Mouse (Mus musculus): ENCODE data around the gene Cplx3.
A peak's percentile ranks its signal among the peaks of the same experiment; 100 is the strongest.

The Cplx3 gene

GRCm38 (mm10) chr9:57638651-57639459 is 32.8 kb upstream of the Cplx3 start:
- no peak for DNase-seq (ENCODE audit: low spot score)

GRCm38 (mm10) chr9:57637741-57638322 is 31.8 kb upstream of the Cplx3 start:
- DNase-seq (ENCODE audit: low spot score), result no peak

DNA sequence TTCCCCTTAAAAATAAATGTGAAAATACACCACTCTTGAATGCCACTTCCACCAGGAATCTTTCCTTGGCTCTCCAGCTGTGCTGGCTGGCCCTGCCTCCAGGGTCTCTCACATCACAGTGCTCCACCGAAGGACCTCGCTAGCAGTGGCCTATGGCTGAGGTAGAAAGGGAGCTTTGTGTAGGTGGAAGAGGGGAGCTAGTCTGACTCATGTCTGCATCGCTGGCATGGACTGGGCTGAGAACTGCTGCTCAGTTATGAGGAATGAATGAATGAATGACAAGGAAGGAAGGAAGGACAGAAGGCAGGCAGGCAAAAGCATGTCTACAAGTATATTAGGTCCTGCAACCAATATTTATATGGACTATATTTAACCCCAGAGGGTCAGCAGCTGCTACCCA is 31.2 kb upstream of the Cplx3 start:
- no peak for DNase-seq (ENCODE audit: low spot score)

- DNase-seq (ENCODE audit: low spot score), result no peak
Observed at GRCm38 (mm10) chr9:57633481-57634024, 27.5 kb upstream of the Cplx3 start.

DNA sequence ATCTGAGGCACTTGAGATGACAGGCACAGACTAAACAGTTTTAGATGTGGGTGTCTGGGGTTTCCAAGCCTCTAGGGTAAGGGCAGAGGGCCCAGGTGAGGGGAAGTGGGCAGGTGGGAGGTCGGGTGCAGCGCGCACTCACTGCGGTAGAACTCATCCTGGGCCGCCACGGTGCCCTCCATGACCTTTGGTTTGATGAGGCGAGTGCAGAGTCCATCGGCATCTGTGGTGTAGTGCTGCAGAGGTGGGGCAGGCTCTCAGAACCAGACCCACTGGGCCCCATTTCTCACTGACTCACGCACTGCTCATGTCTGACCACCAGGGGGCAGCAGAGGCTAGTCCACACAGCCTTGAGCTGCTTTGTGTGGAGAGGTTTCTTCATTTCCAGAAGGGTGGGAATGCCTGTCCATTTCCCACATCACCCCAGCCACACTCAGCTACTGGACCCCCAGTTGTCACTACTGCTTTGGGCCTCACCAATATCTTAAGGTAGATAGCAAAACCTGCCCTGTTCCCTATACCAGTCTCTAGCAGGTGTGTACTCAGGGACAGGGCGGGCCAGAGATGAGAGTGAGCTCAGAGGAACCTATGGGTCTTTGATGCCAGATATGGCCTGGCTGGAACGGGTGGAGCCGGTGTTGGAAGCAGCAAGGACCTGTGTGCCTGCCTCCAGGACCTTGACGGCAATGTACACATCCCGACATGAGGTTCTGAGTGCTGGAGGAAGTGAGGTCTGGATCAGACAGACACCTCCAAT is 23.2 kb upstream of the Cplx3 start:
- peak; percentile 83 for DNase-seq (ENCODE audit: low spot score)

- DNase-seq (ENCODE audit: low spot score), result no peak
Observed at GRCm38 (mm10) chr9:57628717-57629116, 22.6 kb upstream of the Cplx3 start.

DNA sequence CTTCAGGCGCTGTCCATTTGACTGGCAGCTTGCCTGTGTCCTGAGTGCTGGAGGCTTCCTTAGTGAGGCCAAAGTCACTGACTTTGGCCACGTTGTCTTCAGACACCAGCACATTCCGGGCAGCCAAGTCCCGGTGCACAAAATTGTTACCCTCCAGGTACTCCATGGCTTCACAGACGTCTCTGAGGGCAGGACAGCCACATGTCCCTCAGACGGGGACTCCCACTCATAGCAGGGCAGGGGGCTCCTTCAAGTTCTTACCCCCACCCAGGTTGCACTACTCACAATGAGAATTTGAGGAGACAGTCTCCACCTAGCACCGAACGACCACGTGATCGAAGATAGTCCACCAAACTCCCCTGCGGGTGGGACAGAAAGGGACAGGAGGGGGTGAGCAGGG is 21.8 kb upstream of the Cplx3 start:
- no peak for DNase-seq (ENCODE audit: low spot score)

- no peak for DNase-seq (ENCODE audit: low spot score)
Observed at GRCm38 (mm10) chr9:57627191-57627590, 21.1 kb upstream of the Cplx3 start.

DNA sequence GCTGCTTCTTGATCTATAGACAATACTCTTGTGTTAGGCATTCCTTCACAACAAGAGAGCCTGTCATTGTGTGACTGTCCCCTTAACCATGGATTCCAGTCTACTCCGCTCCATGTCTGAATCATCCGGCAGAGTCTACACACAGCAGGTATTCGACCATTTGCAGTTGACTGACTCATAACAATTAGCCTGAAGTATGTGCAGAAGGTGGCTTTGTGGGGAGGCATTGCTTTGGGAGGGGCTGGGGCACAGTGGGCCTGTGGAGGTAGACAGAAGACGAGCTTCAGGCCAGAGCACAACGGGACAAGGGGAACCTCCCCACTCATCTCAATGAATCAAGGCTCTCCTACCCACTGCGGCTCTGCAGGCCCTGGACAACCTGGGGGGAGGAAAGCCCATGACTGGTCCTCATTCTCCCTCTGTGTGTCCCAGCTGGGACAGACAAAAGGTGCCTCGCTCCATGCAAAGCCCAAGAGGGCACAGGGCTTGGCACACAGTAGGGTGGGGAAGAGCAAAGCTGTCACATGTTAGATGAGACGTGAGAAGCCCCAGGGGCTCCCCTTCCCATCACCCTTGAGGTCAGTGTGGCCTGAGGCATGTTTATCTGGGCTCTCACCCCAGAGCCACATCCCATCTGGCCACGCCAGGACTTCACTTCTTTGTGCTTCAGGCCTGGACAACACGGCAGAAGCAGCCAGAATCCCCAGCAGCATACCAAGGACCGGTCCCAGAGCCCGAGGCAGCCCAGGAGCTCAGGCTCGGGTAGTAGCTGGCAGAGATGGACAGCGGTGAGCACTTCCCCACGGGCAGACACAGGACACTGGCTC is 19.8 kb upstream of the Cplx3 start:
- no peak for DNase-seq (ENCODE audit: low spot score)

DNA sequence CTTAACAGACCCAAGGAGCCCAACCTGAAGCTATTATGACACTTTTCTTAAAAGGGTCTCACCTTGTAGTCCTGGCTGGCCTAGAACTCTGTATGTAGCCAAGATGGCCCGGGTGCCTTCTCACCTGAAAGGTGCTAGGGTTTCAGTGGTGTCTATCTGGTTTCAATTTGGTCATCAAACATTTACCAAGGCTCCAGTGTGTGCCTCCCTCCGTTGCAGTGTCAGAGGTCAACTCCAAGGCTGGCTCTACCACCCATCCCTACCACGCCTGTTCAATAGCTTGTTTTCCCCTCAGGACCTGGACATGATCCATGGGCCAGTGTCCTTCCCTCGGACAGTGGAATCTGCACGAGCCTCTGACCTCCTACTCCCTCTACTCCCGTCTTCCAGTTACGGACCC is 18.2 kb upstream of the Cplx3 start:
- no peak for DNase-seq (ENCODE audit: low spot score)

DNA sequence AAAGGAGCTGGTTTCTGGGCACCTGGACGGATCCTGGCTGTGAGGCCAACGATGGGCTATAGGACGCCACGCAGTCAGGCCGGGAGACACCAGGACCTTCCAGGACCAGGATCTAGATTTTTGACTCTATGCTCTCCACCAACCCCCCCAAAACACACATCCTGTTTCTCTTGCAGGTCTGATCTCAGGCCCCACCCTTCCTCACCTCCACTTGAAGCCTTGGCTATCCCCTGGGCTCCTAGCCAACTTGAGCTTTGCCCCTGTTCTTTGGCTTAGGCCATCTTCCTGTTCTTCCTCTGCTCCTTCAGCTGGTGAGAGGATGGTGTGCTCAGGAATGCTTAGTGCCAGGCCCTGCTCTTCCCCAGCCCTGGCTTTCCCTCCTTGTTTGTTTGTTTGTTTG is 14.6 kb upstream of the Cplx3 start, which contains the start of gene Lman1l:
Gene Lman1l (minus strand): TSS at position 101 of the 400 bp plus-strand sequence.
- no peak for DNase-seq (ENCODE audit: low spot score)

- DNase-seq (ENCODE audit: low spot score), result no peak
Observed at GRCm38 (mm10) chr9:57618854-57619253, 12.8 kb upstream of the Cplx3 start.

DNA sequence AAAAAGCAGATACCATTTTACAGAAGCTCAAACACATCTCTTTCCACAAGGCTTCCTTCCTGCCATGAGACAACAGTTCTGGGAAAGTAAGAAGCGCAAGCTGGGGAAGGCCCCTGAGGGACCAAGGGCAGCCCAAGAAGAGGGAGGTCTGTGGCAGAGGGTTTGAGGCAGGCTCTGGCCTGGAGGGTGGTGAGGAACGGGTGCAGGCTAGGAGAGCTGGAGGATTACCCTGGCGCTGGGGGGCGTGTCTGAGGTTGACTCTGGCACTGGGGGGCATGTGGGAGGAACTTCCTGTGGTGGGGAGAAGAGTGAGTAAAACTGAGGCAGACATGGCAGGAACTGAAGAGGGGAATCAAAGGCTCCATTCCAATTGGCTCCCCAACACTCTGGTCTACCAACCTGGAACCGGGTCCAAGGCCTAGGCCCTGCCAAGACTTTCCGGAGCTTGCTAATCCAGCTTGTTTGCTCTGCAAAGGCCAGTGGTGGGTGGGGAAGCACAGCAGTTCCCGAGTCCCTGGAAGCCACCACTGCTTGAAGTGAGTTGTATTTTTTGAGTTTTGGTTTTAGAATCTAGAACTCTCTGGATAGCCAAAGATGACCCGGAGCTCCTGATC is 11.6 kb upstream of the Cplx3 start:
- no peak for DNase-seq (ENCODE audit: low spot score)

GRCm38 (mm10) chr9:57614786-57615185 is 8.7 kb upstream of the Cplx3 start:
- DNase-seq (ENCODE audit: low spot score), result no peak

DNA sequence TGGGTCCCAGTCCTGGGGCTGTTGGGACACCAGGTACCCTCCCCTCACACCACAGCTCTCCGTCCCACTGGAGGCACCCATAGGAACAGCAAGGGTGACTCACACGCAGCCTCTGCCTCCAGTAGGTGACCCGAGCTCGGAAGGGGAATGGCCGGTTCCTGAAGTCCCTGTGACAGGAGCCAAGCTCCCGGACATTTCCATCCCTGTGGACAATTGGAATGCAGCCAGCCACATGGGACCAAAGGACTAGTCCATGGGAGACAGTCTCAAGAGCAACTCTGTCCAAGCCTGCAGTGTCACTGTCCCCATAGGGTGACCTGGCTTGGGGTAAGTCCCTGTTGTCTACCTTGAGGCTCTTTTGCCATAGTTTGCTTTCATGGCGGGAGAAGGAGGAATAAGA is 7.9 kb upstream of the Cplx3 start:
- no peak for DNase-seq (ENCODE audit: low spot score)

DNA sequence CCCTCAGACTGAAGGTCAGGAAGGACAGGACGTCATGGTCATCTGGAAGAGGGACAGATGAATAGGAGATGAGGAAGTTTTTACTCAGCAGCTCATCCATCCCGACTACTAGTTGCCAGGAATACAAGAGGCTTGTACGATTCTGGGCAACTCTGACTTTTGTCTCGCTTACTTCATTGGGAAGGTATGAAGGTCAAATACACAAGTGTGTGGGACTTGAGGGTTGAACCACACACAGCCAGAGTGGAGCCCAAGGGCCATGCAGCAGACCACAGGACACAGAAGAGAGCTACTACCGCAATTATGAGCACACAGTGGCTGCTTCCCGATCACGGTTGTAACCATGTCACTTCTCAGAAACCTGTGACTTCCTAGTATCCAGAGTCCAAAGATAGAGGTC is 6.5 kb upstream of the Cplx3 start:
- DNase-seq (ENCODE audit: low spot score), result no peak

GRCm38 (mm10) chr9:57610359-57610826 is 4.3 kb upstream of the Cplx3 start:
- DNase-seq (ENCODE audit: low spot score), result no peak

GRCm38 (mm10) chr9:57609803-57610202 is 3.7 kb upstream of the Cplx3 start:
- DNase-seq (ENCODE audit: low spot score), result no peak

- no peak for DNase-seq (ENCODE audit: low spot score)
Observed at GRCm38 (mm10) chr9:57605503-57605902, 578 bp downstream of the Cplx3 start.

- DNase-seq (ENCODE audit: low spot score), result no peak
Observed at GRCm38 (mm10) chr9:57604875-57605274, 1.2 kb downstream of the Cplx3 start.

- no peak for DNase-seq (ENCODE audit: low spot score)
Observed at GRCm38 (mm10) chr9:57602098-57602497, 4.0 kb downstream of the Cplx3 start.
